13 mouse cellular contexts compared by ENCODE assay signal in genomic region chr6:137712654-137713309, GRCm38 (mm10). TPM values are rescaled to one million over a fixed set of nuclear protein-coding genes. Genes with fewer than 3 reads are reported as not detected.
DNase-seq lines count a peak whose midpoint lies in the region; ATAC-seq lines count a peak whose summit lies in the region.
"Had no signal": no experiment of that assay in that cellular context is flagged by ENCODE, and none has a peak within 500 bp of the region (broad histone marks: within the 10 kb centered on the region; RNA-seq: fewer than 3 reads in every experiment).

No protein-coding gene starts in this region.

- 49% methylated on average over 7 of the region's 7 CpGs for WGBS in hindbrain, embryonic 11.5 days
- 31% methylated on average over 7 of the region's 7 CpGs for WGBS in hindbrain, embryonic 13.5 days
- 62% methylated on average over 7 of the region's 7 CpGs for WGBS in embryonic facial prominence, embryonic 13.5 days
- WGBS in forebrain, embryonic 15.5 days = 24% methylated on average over 7 of the region's 7 CpGs
- WGBS in midbrain, embryonic 14.5 days = 14% methylated on average over 7 of the region's 7 CpGs

- no peaks in the 10 kb centered on the region for H3K27me3 ChIP-seq in hindbrain, embryonic 11.5 days (ENCODE audit: control insufficient read depth, insufficient read depth, low read length)
- H3K27me3 ChIP-seq in hindbrain, embryonic 13.5 days = no peaks in the 10 kb centered on the region
- H3K27me3 ChIP-seq in embryonic facial prominence, embryonic 13.5 days = no peaks in the 10 kb centered on the region
- no peaks in the 10 kb centered on the region for H3K27me3 ChIP-seq in forebrain, embryonic 15.5 days
- H3K27me3 ChIP-seq in midbrain, embryonic 14.5 days (ENCODE audit: control insufficient read depth, insufficient read depth, low read length) = no peaks in the 10 kb centered on the region

- no peak overlapping the region for H3K9ac ChIP-seq in hindbrain, embryonic 11.5 days (ENCODE audit: low read depth, low read length)
- no peak overlapping the region for H3K9ac ChIP-seq in hindbrain, embryonic 13.5 days
- no peak overlapping the region for H3K9ac ChIP-seq in embryonic facial prominence, embryonic 13.5 days
- H3K9ac ChIP-seq in forebrain, embryonic 15.5 days (replicated peaks) = no peak overlapping the region
- no peak overlapping the region; the same call in 1 of the 2 replicates for H3K9ac ChIP-seq in midbrain, embryonic 14.5 days (replicated peaks; ENCODE audit: low read length)

- H3K36me3 ChIP-seq in hindbrain, embryonic 11.5 days (ENCODE audit: control insufficient read depth, insufficient read depth, low read length) = no peaks in the 10 kb centered on the region
- no peaks in the 10 kb centered on the region for H3K36me3 ChIP-seq in hindbrain, embryonic 13.5 days
- no peaks in the 10 kb centered on the region for H3K36me3 ChIP-seq in embryonic facial prominence, embryonic 13.5 days
- no peaks in the 10 kb centered on the region for H3K36me3 ChIP-seq in forebrain, embryonic 15.5 days
- no peaks in the 10 kb centered on the region for H3K36me3 ChIP-seq in midbrain, embryonic 14.5 days (ENCODE audit: control insufficient read depth, insufficient read depth, low read length)

- H3K9me3 ChIP-seq in hindbrain, embryonic 11.5 days (ENCODE audit: control insufficient read depth, low read length) = no peaks in the 10 kb centered on the region
- H3K9me3 ChIP-seq in hindbrain, embryonic 13.5 days = no peaks in the 10 kb centered on the region
- H3K9me3 ChIP-seq in embryonic facial prominence, embryonic 13.5 days = no peaks in the 10 kb centered on the region
- no peaks in the 10 kb centered on the region for H3K9me3 ChIP-seq in forebrain, embryonic 15.5 days
- no peaks in the 10 kb centered on the region for H3K9me3 ChIP-seq in midbrain, embryonic 14.5 days (ENCODE audit: control insufficient read depth, low read length)

- no peaks in the 10 kb centered on the region for H3K4me1 ChIP-seq in hindbrain, embryonic 11.5 days (replicated peaks; ENCODE audit: control insufficient read depth, insufficient read depth, low read length)
- H3K4me1 ChIP-seq in hindbrain, embryonic 13.5 days (replicated peaks) = 0 out of 2 replicates have a peak, but pooled peaks cover 5% of the 10 kb centered on the region
- H3K4me1 ChIP-seq in embryonic facial prominence, embryonic 13.5 days = no peaks in the 10 kb centered on the region
- H3K4me1 ChIP-seq in forebrain, embryonic 15.5 days = peaks cover 10% of the 10 kb centered on the region
- peaks cover 5% of the 10 kb centered on the region for H3K4me1 ChIP-seq in midbrain, embryonic 14.5 days (ENCODE audit: control insufficient read depth, insufficient read depth, low read length)

- 0 out of 2 replicates have a peak overlapping the region, but pooled peaks have one; percentile 56 for H3K27ac ChIP-seq in hindbrain, embryonic 11.5 days (ENCODE audit: low read depth, low read length)
- H3K27ac ChIP-seq in hindbrain, embryonic 13.5 days = no peak overlapping the region
- peak overlapping the region; percentile 36 for H3K27ac ChIP-seq in embryonic facial prominence, embryonic 13.5 days
- peak overlapping the region; percentile 43; the same call in 1 of the 2 replicates for H3K27ac ChIP-seq in forebrain, embryonic 15.5 days (replicated peaks)
- H3K27ac ChIP-seq in midbrain, embryonic 14.5 days (replicated peaks; ENCODE audit: low read depth, low read length) = no peak overlapping the region
- H3K27ac ChIP-seq: gastrocnemius, adult 2 months; stomach, postnatal 0 days had no signal

- no peak overlapping the region for H3K4me2 ChIP-seq in hindbrain, embryonic 11.5 days (replicated peaks; ENCODE audit: low read depth, low read length)
- no peak overlapping the region for H3K4me2 ChIP-seq in hindbrain, embryonic 13.5 days
- no peak overlapping the region for H3K4me2 ChIP-seq in embryonic facial prominence, embryonic 13.5 days
- H3K4me2 ChIP-seq in forebrain, embryonic 15.5 days (replicated peaks) = no peak overlapping the region
- H3K4me2 ChIP-seq in midbrain, embryonic 14.5 days (ENCODE audit: low read length) = no peak overlapping the region

- no peak overlapping the region for H3K4me3 ChIP-seq in hindbrain, embryonic 11.5 days (ENCODE audit: low read depth, low read length)
- H3K4me3 ChIP-seq in hindbrain, embryonic 13.5 days = no peak overlapping the region
- no peak overlapping the region for H3K4me3 ChIP-seq in embryonic facial prominence, embryonic 13.5 days
- no peak overlapping the region for H3K4me3 ChIP-seq in forebrain, embryonic 15.5 days
- no peak overlapping the region for H3K4me3 ChIP-seq in midbrain, embryonic 14.5 days (replicated peaks; ENCODE audit: low read depth, low read length)
- H3K4me3 ChIP-seq: gastrocnemius, adult 2 months had no signal

- peak; percentile 17 for DNase-seq in hindbrain, embryonic 11.5 days (ENCODE audit: low spot score)
- peak; percentile 30 for DNase-seq in midbrain, embryonic 14.5 days
- no peak for DNase-seq in lung, postnatal 25 days (ENCODE audit: low spot score)
- no peak for DNase-seq in adrenal gland, postnatal 4 days (ENCODE audit: low spot score in 2 of 2)
- DNase-seq: adrenal gland, postnatal 25 days; cerebellum, adult 11-12 months; gastrocnemius, adult 2 months; heart, postnatal 4 days; kidney, adult 8-10 months had no signal

- ATAC-seq in hindbrain, embryonic 11.5 days (ENCODE audit: low FRiP score) = no peak
- no peak for ATAC-seq in hindbrain, embryonic 13.5 days (ENCODE audit: low FRiP score)
- no peak for ATAC-seq in embryonic facial prominence, embryonic 13.5 days (ENCODE audit: insufficient number of reproducible peaks, insufficient read depth, low FRiP score, low TSS enrichment, low read depth)
- ATAC-seq in forebrain, embryonic 15.5 days (replicated peaks) = 0 out of 2 replicates have a peak, but pooled peaks have one; percentile 26
- ATAC-seq in midbrain, embryonic 14.5 days (ENCODE audit: low FRiP score, low TSS enrichment) = no peak

RNA-seq across cellular contexts. Expression of gene Strap, which starts 22.1 kb away (rescaled TPM):
- polyA plus RNA-seq in hindbrain, embryonic 11.5 days (2014; fragmentation: Nextera tagmentation; extraction: Ambion mirVana) = 245 and 263 TPM in 2 replicates
- polyA plus RNA-seq in hindbrain, embryonic 13.5 days (2015; fragmentation: Nextera tagmentation; extraction: Ambion mirVana) = 171 and 175 TPM in 2 replicates
- polyA plus RNA-seq in embryonic facial prominence, embryonic 13.5 days (2015; fragmentation: Nextera tagmentation; extraction: Ambion mirVana) = 176 and 178 TPM in 2 replicates
- 181 and 182 TPM in 2 replicates for polyA plus RNA-seq in forebrain, embryonic 15.5 days (2015; fragmentation: Nextera tagmentation; extraction: Ambion mirVana)
- polyA plus RNA-seq in midbrain, embryonic 14.5 days (2014; fragmentation: Nextera tagmentation; extraction: Ambion mirVana) = 175 and 203 TPM in 2 replicates
- total RNA-seq in adrenal gland, postnatal 4 days (2021) = 100 to 1,000 TPM; 125 to 126 TPM

RNA-seq across cellular contexts. Expression of gene Dera, which starts 41.6 kb away (rescaled TPM):
- 54.1 and 62.5 TPM in 2 replicates for polyA plus RNA-seq in hindbrain, embryonic 11.5 days (2014; fragmentation: Nextera tagmentation; extraction: Ambion mirVana)
- polyA plus RNA-seq in hindbrain, embryonic 13.5 days (2015; fragmentation: Nextera tagmentation; extraction: Ambion mirVana) = 16.2 and 19.0 TPM in 2 replicates
- polyA plus RNA-seq in embryonic facial prominence, embryonic 13.5 days (2015; fragmentation: Nextera tagmentation; extraction: Ambion mirVana) = 48.4 and 49.2 TPM in 2 replicates
- polyA plus RNA-seq in forebrain, embryonic 15.5 days (2015; fragmentation: Nextera tagmentation; extraction: Ambion mirVana) = 10.0 and 11.1 TPM in 2 replicates
- 10.1 and 15.9 TPM in 2 replicates for polyA plus RNA-seq in midbrain, embryonic 14.5 days (2014; fragmentation: Nextera tagmentation; extraction: Ambion mirVana)
- 10 to 100 TPM; 35.9 to 38.0 TPM for total RNA-seq in adrenal gland, postnatal 4 days (2021)

RNA-seq across cellular contexts. Expression of gene Eps8, which starts 58.1 kb away (rescaled TPM):
- 9.3 and 9.4 TPM in 2 replicates for polyA plus RNA-seq in hindbrain, embryonic 11.5 days (2014; fragmentation: Nextera tagmentation; extraction: Ambion mirVana)
- polyA plus RNA-seq in hindbrain, embryonic 13.5 days (2015; fragmentation: Nextera tagmentation; extraction: Ambion mirVana) = 11.7 and 13.2 TPM in 2 replicates
- 34.4 and 49.9 TPM in 2 replicates for polyA plus RNA-seq in embryonic facial prominence, embryonic 13.5 days (2015; fragmentation: Nextera tagmentation; extraction: Ambion mirVana)
- 12.6 and 14.2 TPM in 2 replicates for polyA plus RNA-seq in forebrain, embryonic 15.5 days (2015; fragmentation: Nextera tagmentation; extraction: Ambion mirVana)
- 19.2 and 21.0 TPM in 2 replicates for polyA plus RNA-seq in midbrain, embryonic 14.5 days (2014; fragmentation: Nextera tagmentation; extraction: Ambion mirVana)
- 10 to 100 TPM; 32.4 to 44.6 TPM for total RNA-seq in adrenal gland, postnatal 4 days (2021)

Comparison
In these comparisons a context has a peak if more than half of its experiments do, and no peak if none do; other contexts are left out.
1. H3K27ac ChIP-seq: peak in hindbrain, embryonic 11.5 days (single experiment), embryonic facial prominence, embryonic 13.5 days (single experiment) and forebrain, embryonic 15.5 days (single experiment); none in hindbrain, embryonic 13.5 days (single experiment) and midbrain, embryonic 14.5 days (single experiment).
2. DNase-seq: peak in hindbrain, embryonic 11.5 days (single experiment) and midbrain, embryonic 14.5 days (single experiment); none in lung, postnatal 25 days (single experiment) and adrenal gland, postnatal 4 days (0 of 2).